Mouse (Mus musculus) small intestine, adult 2 months (tissue): ENCODE measurements around the gene Ctdnep1. TPM values are rescaled to one million over a fixed set of nuclear protein-coding genes. Genes with fewer than 3 reads are reported as not detected.

Source experiments
- H3K27ac ChIP-seq: fragments of 200-500 bp; 2 replicates; pipeline ENCODE4 v1.5.1; 2012; ENCODE audit warnings: low read depth, low read length, control low read depth, inconsistent platforms; ENCODE audit not compliant: insufficient read depth
- H3K27me3 ChIP-seq: fragments of 200-500 bp; 2 replicates; pipeline ENCODE4 v1.6.1; 2012; ENCODE audit warnings: mild to moderate bottlenecking, moderate library complexity, low read length, inconsistent platforms; ENCODE audit not compliant: control insufficient read depth, insufficient read depth
- H3K36me3 ChIP-seq: fragments of 200-500 bp; 2 replicates; pipeline ENCODE4 v1.6.1; 2012; ENCODE audit warnings: mild to moderate bottlenecking, low read length, control low read depth, inconsistent platforms; ENCODE audit not compliant: control insufficient read depth, insufficient read depth
- H3K4me1 ChIP-seq: fragments of 200-500 bp; 2 replicates; pipeline ENCODE4 v1.6.1; 2012; ENCODE audit warnings: low read length, inconsistent platforms, mixed read lengths; ENCODE audit not compliant: control insufficient read depth, insufficient read depth, insufficient read length
- H3K4me3 ChIP-seq: fragments of 200-500 bp; 2 replicates; pipeline ENCODE4 v1.5.1; 2012; ENCODE audit warnings: low read depth, mild to moderate bottlenecking, control low read depth, inconsistent platforms, low read length, moderate library complexity
- CTCF ChIP-seq: fragments of 200-500 bp; IDR thresholded peaks from 2 replicates; pipeline ENCODE4 v1.5.1; 2012; ENCODE audit warnings: low read depth, mild to moderate bottlenecking, control low read depth, inconsistent platforms, low read length, moderate library complexity, mixed read lengths; ENCODE audit not compliant: insufficient replicate concordance, insufficient read length; ENCODE audit errors: extremely low read depth
- POLR2A ChIP-seq: fragments of 200-500 bp; IDR thresholded peaks from 2 replicates; pipeline ENCODE4 v1.6.1; 2012; ENCODE audit warnings: low read depth, mild to moderate bottlenecking, control low read depth, inconsistent platforms, low read length, moderate library complexity
- WGBS: fragments of 180-500 bp; shearing (Covaris S2); methylation state at CpG from one replicate; pipeline ENCODE4 v1.1.7; 2018; 5-methylcytosine and 5-hydroxymethylcytosine counted together
- polyA plus RNA-seq: library from polyadenylated mRNA; depleted of rRNA; stranded (reverse); fragments of >200 nt; gene quantifications from 2 replicates; pipeline ENCODE4 v1.2.3, GENCODE M21; 2012

The Ctdnep1 gene
- polyA plus RNA-seq, 1 experiment: 116 TPM

- H3K36me3 ChIP-seq: peaks cover 31% of the 10 kb centered on the region
- peaks cover 9% of the 10 kb centered on the region; the same call in 1 of the 2 replicates for H3K4me1 ChIP-seq
- TF ChIP-seq CTCF (no peak), POLR2A (no peak)
- no peak overlapping the region for H3K27ac ChIP-seq
- no peak overlapping the region for H3K4me3 ChIP-seq
- 95% methylated on average over 2 of the region's 2 CpGs for WGBS
- H3K27me3 ChIP-seq: no peaks in the 10 kb centered on the region
Measured at GRCm38 (mm10) chr11:69974907-69975306, 6.0 kb upstream of the Ctdnep1 start.

- peaks cover 28% of the 10 kb centered on the region for H3K36me3 ChIP-seq
- WGBS: 77% methylated on average over 4 of the region's 4 CpGs
- TF ChIP-seq CTCF: no peak
Measured at GRCm38 (mm10) chr11:69976271-69976670, 4.7 kb upstream of the Ctdnep1 start.

GRCm38 (mm10) chr11:69979827-69980195, 1.1 kb upstream of the Ctdnep1 start:
- H3K4me1 ChIP-seq: peaks cover 8% of the 10 kb centered on the region; the same call in 1 of the 2 replicates
- H3K27ac ChIP-seq: peak overlapping the region; percentile 93
- no peak for TF ChIP-seq POLR2A
- no peak for TF ChIP-seq CTCF
- H3K27me3 ChIP-seq: no peaks in the 10 kb centered on the region
- WGBS: 1% methylated on average over 16 of the region's 16 CpGs
- peaks cover 16% of the 10 kb centered on the region for H3K36me3 ChIP-seq
- H3K4me3 ChIP-seq: peak overlapping the region; percentile 87

More at GRCm38 (mm10) chr11:69976271-69976670, 4.7 kb upstream of the Ctdnep1 start:
- H3K27ac ChIP-seq: no peak overlapping the region
- H3K4me1 ChIP-seq: no peaks in the 10 kb centered on the region
- no peak overlapping the region for H3K4me3 ChIP-seq
- H3K27me3 ChIP-seq: no peaks in the 10 kb centered on the region

GRCm38 (mm10) chr11:69980196-69981140, 488 bp upstream of the Ctdnep1 start:
- Histone ChIP-seq H3K27me3 (no peaks in the 10 kb centered on the region), H3K4me1 (peaks cover 8% of the 10 kb centered on the region; the same call in 1 of the 2 replicates), H3K36me3 (peaks cover 20% of the 10 kb centered on the region), H3K27ac (peak overlapping the region; percentile 93), H3K4me3 (peak overlapping the region; percentile 87)
- no peak for TF ChIP-seq CTCF
- peak; percentile 97 for TF ChIP-seq POLR2A
- under 1% methylated on average over 42 of the region's 60 CpGs for WGBS

- Histone ChIP-seq H3K36me3 (peaks cover 26% of the 10 kb centered on the region), H3K27ac (peak within 1 kb of the TSS; percentile 51), H3K27me3 (no peaks in the 10 kb centered on the region), H3K4me1 (peaks cover 8% of the 10 kb centered on the region; the same call in 1 of the 2 replicates), H3K4me3 (peak within 1 kb of the TSS; percentile 87)
- TF ChIP-seq POLR2A (no peak), CTCF (no peak)
- 41% methylated on average over 8 of the region's 8 CpGs for WGBS
Measured at GRCm38 (mm10) chr11:69982225-69982624, 1.3 kb downstream of the Ctdnep1 start, which contains the start of gene Elp5. Elp5 (minus strand) TSS chr11:69982517.

- Histone ChIP-seq H3K4me3 (no peak overlapping the region), H3K27ac (no peak overlapping the region), H3K27me3 (no peaks in the 10 kb centered on the region), H3K36me3 (peaks cover 24% of the 10 kb centered on the region), H3K4me1 (peaks cover 8% of the 10 kb centered on the region; the same call in 1 of the 2 replicates)
- TF ChIP-seq POLR2A (no peak), CTCF (no peak)
- 28% methylated on average over 5 of the region's 5 CpGs for WGBS
Measured at GRCm38 (mm10) chr11:69982877-69983276, 1.9 kb downstream of the Ctdnep1 start.

- Histone ChIP-seq H3K4me3 (no peak overlapping the region), H3K27ac (no peak overlapping the region)
- 77% methylated on average over 4 of the region's 4 CpGs for WGBS
Measured at GRCm38 (mm10) chr11:69983377-69983776, 2.4 kb downstream of the Ctdnep1 start.

More at GRCm38 (mm10) chr11:69983377-69983776, 2.4 kb downstream of the Ctdnep1 start:
- Histone ChIP-seq H3K27me3 (no peaks in the 10 kb centered on the region), H3K36me3 (peaks cover 26% of the 10 kb centered on the region), H3K4me1 (peaks cover 8% of the 10 kb centered on the region; the same call in 1 of the 2 replicates)
- TF ChIP-seq POLR2A: no peak
- no peak for TF ChIP-seq CTCF
